Mouse (Mus musculus) layer of hippocampus, postnatal 14 days (tissue): ENCODE results near the gene Dyrk3. TPM values are rescaled to one million over a fixed set of nuclear protein-coding genes. Genes with fewer than 3 reads are reported as not detected.

Source experiments
- DNase-seq, 2 experiments: peaks; one replicate each; pipeline ENCODE4 v3.0.0; 2021 to 2022; ENCODE audit warnings: low spot score in 2 of 2, mixed read lengths in 1 of 2
- total RNA-seq, 2 experiments: library from RNA; stranded (reverse); gene quantifications; 2 replicates each; pipeline ENCODE4 v1.2.3; 2021

Gene Dyrk3
- total RNA-seq, 2 experiments from 2014 or later, result 13.3 to 14.2 TPM

DNA sequence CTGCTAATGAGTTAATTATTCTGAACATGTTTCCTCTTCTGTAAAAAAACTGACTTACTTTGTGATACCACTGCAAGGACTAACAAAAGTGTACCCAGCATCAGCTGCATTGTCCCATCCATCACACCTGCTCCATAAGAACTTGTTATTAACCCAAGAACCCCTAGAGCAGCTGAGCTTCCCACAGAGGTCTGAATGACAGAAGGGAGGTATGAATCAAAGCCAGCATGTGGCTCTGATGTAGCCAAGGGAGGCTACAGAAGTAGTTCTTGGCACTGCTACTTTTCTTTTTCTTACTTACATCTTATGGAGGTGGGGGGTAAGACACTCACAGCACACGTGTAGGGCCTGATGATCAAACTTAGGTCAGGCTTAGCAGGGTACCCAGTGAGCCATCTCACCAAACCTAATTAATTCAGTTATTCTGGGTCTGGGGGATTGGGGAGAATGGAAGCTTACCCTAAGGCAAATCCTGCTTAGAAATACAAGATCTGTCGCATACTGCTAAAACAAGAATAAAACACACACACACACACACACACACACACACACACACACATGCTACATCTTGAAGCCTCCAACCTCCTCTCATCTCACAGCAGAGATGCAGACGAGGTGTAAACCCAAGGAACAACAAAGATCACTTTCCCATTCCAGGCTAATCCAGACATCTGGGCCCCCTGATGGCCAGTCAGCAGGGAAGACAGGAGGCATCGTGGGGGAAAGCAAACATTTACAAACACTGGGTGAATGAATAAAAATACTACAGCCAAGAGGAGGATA, 52.0 kb downstream of the Dyrk3 start:
- no peak for DNase-seq

DNA sequence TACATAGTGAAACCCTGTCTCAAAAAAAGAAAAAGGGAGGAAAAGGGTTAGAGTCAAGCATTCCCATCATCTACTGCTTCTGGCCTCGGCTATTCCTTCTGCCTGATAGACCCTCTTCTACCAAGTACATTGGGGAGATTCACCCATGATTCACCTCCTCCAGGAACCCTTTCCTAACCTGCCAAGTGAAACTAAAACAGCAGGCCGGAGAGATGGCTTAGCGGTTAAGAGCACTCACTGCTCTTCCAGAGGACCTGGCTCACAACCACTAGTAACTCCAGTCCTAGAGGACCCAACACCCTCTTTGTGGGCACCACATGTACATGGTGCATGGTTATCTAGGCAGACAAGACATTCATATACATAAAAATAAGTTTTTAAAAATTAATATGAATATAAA, 52.9 kb downstream of the Dyrk3 start:
- DNase-seq, result no peak

GRCm38 (mm10) chr1:131084289-131084688, 53.9 kb downstream of the Dyrk3 start:
- no peak for DNase-seq

DNA sequence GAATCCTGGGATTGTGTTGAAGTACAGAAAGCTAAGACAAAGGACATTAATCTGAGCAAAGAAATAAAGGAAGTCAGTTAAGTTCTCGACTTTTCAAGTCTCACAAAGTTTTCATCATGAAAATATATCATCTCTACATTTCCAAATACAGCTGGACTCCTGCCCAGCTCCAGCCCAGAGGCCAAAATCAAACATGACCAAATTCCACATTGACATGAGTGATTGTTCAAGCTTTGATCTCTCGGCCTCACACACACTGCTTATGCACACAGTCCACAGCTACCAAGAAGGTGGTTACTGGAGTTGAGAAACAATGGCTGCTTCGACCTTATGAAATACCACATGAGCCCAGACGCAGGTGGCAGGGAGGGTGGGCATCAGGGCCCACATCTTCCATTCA, 54.5 kb downstream of the Dyrk3 start:
- DNase-seq, result no peak

DNA sequence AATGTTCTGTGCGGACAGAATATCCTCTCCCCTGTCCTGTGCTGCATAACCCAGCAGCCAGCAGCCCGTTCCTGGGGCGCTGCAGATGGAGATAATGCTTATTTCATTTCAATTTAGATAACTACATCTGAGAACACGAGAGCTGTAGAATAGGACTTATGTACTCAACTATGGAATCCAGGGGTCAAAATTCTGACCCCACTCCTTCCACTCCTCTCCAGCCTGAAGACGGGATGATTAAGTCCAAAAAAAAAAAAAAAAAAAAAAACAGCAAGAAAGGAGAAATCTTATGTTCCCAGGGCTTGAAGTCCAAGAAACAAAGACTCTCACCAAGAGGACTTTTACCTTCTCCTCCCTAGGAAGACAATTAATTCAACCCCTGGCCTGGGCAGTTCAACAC, 55.0 kb downstream of the Dyrk3 start:
- DNase-seq, result no peak

- no peak for DNase-seq
These were observed 57.5 kb downstream of the Dyrk3 start for GRCm38 (mm10) chr1:131080686-131081085.

- no peak for DNase-seq
These were observed 58.4 kb downstream of the Dyrk3 start for GRCm38 (mm10) chr1:131079762-131080161.

GRCm38 (mm10) chr1:131078761-131079330, 59.3 kb downstream of the Dyrk3 start:
- peak; percentile 64 to 85 for DNase-seq

Other genes with a start within 250 kb of the Dyrk3 start
- gene Il20, start 226.9 kb downstream of the Dyrk3 start, total RNA-seq, result not detected
- gene Il19, start 198.2 kb downstream of the Dyrk3 start, total RNA-seq, result not detected
- not detected for gene Il10, start 118.5 kb downstream of the Dyrk3 start, total RNA-seq
- gene Mapkapk2, start 40.5 kb downstream of the Dyrk3 start, total RNA-seq, result 10 to 100 TPM; 26.1 to 30.4 TPM
- 10 to 100 TPM; 38.8 to 39.2 TPM for gene Eif2d, start 14.8 kb upstream of the Dyrk3 start, total RNA-seq
- 10 to 100 TPM; 20.4 to 22.8 TPM for gene Rassf5, start 106.9 kb upstream of the Dyrk3 start, total RNA-seq
- 1 to 10 TPM; 3.0 to 3.9 TPM for gene Ikbke, start 141.3 kb upstream of the Dyrk3 start, total RNA-seq